Mouse (Mus musculus): Measurements from ENCODE around the gene Prkcg.

The Prkcg gene

GRCm38 (mm10) chr7:3327961-3328360 lies 39.0 kb downstream of the Prkcg start:
- no peak for DNase-seq

- peak; percentile 68 to 70 for DNase-seq
These were observed 41.0 kb downstream of the Prkcg start for GRCm38 (mm10) chr7:3329776-3330546.

GRCm38 (mm10) chr7:3331171-3331570 lies 42.2 kb downstream of the Prkcg start:
- no peak for DNase-seq

DNA sequence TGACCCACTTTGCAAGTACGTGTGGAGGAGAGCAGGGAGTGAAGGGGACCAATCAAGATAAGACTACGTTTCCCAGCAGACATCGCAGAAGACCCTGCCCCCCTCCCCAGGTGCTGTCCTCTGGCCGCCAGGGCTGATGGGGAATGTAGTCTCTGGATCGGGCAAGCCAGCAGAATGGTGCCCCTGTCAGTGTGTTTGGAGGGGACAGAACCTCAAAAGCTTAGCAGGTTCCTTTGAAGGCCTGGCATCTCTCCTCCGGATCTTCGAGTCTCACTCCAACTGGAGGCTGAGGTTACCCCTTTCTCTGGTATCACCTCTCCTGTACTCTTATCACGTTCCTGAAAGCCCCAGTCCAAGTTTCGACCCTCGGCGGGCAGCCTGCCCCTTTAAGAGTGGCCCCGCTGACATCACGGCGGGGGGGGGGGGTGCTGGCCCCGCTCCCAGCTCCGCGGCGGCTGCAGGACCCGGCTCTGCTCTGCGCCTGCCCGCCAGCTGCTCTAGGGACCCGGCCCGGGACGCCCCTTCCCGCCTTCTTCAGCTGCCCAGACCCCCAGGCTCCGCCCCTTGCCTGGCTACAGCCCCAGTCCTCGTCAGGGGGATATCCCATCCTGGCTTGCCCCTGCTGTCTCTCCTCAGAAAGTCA lies 42.7 kb downstream of the Prkcg start:
- peak; percentile 7 to 22 for DNase-seq

- DNase-seq: no peak
These were observed 43.2 kb downstream of the Prkcg start for GRCm38 (mm10) chr7:3332224-3332615.

GRCm38 (mm10) chr7:3332619-3333521 lies 43.9 kb downstream of the Prkcg start, which contains the start of gene Cacng7:
Gene Cacng7, plus strand, starts transcription at chr7:3332955.
- DNase-seq: no peak

DNA sequence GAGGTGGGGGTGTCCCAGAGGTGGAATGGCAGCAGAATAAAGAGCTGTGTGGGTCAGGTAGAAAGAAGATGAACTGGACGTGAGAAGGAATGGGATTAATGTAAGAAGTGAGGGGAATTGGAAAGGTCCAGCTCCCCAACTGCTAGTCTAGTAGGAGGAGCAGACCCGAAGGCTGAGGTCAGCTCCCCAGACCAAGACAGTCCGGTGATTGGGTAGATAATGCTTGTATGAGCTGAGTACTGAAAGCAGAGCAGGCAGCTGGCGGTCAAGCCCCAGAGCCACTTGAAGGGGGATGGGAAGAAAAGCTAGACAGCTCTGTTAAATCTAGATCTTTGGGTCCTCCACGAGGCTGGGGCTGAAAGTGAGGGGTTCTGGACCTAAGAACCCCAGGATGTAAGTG lies 44.6 kb downstream of the Prkcg start:
- DNase-seq: no peak

DNA sequence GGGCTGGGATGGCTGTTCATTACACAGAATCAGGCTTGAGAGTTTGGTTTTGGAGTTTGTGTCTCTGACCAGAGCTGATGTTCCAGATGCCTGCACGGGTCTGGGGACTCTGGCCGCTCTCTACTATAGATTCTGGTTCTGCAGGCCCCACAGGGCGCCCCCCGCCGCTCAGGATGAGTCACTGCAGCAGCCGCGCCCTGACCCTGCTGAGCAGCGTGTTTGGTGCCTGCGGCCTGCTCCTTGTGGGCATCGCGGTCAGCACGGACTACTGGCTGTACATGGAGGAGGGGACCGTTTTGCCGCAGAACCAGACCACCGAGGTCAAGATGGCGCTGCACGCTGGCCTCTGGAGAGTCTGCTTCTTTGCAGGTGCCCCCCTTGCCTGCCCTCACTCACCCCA lies 47.4 kb downstream of the Prkcg start:
- DNase-seq: no peak

DNA sequence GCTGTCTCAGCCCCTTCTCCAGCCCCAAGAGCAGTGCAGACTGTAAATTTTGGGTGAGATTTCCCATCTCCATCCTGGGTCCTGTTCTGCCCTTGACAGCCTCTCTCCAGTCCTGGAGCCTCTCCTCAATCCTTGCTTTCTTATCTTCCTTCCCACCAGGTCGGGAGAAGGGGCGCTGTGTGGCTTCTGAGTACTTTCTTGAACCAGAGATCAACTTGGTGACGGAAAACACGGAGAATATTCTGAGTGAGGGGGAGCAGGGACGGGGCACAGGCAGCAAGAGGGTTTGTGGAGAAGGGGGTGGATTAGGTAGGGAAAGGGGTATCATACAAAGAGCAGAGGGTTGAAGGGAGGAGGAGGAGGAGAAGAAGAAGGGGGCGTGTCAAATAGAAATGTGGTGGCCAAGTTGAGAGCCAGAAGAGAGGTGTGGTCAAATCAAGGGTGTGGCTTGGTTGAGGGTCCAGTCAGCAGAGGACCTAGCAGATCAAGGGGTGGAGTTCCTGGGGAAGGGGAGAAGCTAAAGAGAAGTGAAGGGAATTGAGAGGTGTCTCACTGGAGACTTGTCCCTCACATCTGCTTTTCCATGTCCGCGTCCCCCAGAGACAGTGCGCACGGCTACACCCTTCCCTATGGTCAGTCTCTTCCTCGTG lies 49.4 kb downstream of the Prkcg start:
- no peak for DNase-seq

- DNase-seq: no peak
These were observed 50.0 kb downstream of the Prkcg start for GRCm38 (mm10) chr7:3339010-3339409.

- DNase-seq: no peak
These were observed 54.9 kb downstream of the Prkcg start for GRCm38 (mm10) chr7:3343861-3344260.

DNA sequence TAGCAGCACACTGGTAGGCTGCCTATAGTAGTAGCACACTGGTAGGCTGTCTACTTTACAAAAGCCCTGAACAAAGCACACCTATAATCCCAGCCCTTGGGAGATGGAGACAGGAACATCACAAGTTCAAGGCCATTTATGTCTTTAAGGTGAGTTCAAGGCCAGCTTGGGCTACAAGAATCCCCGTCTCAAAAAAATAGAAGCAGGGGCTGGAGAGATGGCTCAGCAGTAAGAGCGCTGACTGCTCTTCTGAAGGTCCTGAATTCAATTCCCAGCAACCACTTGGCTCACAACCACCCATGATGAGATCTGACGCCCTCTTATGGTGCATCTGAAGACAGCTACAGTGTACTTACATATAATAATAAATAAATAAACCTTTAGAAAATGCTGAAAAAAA lies 56.3 kb downstream of the Prkcg start:
- DNase-seq: no peak

- no peak for DNase-seq
These were observed 58.6 kb downstream of the Prkcg start for GRCm38 (mm10) chr7:3347366-3348287.

DNA sequence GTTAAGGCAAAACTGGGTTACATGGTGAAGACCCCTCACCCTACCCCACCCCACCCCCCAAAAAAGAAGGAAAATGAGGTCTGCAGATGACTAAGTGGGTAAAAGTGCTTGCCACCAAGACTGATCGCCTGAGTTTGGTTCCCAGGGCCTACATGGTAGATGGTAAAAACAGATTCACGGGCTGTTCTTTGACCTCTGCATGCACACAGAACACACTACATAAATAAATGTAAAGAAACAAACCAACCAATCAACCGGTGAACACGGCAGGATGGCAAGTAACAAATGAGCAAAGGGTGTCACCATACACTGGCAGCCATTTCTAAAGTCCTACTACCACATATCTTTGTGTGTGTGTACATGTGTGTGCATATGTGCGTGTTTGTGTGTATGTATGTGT lies 59.3 kb downstream of the Prkcg start:
- no peak for DNase-seq

GRCm38 (mm10) chr7:3349775-3350174 lies 60.8 kb downstream of the Prkcg start:
- DNase-seq: no peak

- DNase-seq: no peak
These were observed 62.6 kb downstream of the Prkcg start for GRCm38 (mm10) chr7:3351536-3351935.

GRCm38 (mm10) chr7:3354850-3355249 lies 65.9 kb downstream of the Prkcg start:
- no peak for DNase-seq

DNA sequence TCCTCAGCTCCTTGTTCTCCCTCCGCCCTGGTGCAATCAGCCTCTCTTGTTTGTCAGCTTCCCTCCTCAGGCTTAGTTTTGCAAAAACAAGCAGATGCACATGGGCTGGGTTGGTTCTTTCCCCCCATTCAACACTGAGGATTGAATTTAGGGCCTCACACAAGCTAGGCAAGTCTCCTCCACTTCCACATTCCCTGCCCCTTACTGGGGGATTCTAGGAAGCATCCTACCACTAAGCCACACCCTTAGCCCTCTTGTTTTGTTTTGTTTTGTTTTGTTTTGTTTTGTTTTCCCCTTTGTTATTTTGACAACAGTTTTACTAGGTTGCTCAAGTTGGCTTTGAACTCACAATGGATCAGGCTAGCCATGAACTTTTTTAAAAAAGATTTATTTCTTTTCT lies 71.7 kb downstream of the Prkcg start:
- no peak for DNase-seq

GRCm38 (mm10) chr7:3365547-3366279 lies 76.7 kb downstream of the Prkcg start:
- no peak for DNase-seq

DNA sequence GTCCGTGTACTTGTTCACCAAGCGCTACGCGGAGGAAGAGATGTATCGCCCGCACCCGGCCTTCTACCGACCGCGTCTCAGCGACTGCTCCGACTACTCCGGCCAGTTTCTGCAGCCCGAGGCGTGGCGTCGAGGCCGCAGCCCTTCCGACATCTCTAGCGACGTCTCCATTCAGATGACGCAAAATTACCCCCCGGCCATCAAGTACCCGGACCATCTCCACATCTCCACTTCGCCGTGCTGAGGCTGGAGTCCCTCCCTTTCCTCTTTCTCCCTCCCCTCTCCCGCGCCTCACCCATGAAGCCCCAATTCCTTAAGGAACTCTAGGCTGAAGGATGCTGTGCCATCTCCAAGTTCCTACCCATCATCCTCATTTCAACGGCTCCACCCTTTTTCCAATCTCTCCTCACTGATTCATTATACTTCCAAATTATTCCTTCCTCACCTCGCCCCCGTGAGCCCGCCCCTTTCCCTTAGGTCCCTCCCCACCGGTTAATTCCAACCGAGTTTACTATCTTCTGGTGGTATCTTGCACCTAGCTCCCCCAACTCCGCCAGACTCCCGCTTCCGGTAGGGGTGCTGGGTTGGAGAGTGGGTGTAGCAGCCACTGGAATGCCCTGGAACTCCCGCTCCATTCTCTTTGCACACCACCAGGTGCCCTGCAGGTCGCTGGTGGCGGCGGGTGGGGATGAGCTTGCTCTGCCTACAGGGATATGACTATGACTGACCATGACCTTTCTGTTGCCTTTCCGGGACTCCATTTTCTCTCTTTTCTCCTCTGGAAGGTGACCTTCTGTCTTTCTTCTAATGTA lies 77.9 kb downstream of the Prkcg start:
- no peak for DNase-seq
